Mouse (Mus musculus) gastrocnemius, postnatal 4 days (tissue): Measurements from ENCODE around the gene Acsm3. TPM values are rescaled to one million over a fixed set of nuclear protein-coding genes. Genes with fewer than 3 reads are reported as not detected.
"Not testable (repeated sequence)": the region's sequence is repeated elsewhere in the genome, so short reads cannot be mapped to it uniquely, and the experiment has no call there.

Experiments used
- DNase-seq, 2 experiments: peaks; one replicate each; pipeline ENCODE4 v3.0.0; 2021 to 2022; ENCODE audit warnings: low spot score in 2 of 2, mixed read lengths in 2 of 2
- long read RNA-seq, 2 experiments: library from polyadenylated mRNA; stranded (forward); transcript quantifications; one replicate each; pipeline ENCODE4 v2.0.0; 2021
- total RNA-seq, 2 experiments: library from RNA; stranded (reverse); gene quantifications; 2 replicates each; pipeline ENCODE4 v1.2.3; 2021

The Acsm3 gene
- not detected for total RNA-seq
- long read RNA-seq, experiment 1, result 0 reads
- long read RNA-seq, experiment 2, result 0 reads

DNA sequence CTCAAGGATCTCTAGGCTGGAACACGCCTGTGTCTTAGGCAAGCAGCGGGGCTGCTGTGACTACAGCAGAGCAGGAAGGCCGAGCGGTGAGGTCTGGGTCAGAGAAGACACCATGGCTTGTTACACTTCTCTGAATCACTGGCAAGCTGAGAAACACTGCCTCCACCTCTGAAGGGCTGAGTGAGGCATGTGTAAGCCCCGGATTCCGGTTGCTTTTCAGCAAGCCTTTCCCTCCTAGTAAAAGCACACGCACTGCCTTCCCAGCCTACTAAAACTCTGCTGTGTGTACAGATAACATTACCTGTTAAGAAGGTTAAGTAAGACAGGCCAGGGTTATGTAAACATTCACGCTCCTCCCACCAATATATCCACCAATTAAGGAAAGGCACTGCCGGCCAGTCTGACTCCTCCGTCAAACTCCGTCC, at the start of gene Acsm3:
TSS of gene Acsm3 (plus strand) at position 397 of the 425 bp plus-strand sequence.
- no peak for DNase-seq

DNA sequence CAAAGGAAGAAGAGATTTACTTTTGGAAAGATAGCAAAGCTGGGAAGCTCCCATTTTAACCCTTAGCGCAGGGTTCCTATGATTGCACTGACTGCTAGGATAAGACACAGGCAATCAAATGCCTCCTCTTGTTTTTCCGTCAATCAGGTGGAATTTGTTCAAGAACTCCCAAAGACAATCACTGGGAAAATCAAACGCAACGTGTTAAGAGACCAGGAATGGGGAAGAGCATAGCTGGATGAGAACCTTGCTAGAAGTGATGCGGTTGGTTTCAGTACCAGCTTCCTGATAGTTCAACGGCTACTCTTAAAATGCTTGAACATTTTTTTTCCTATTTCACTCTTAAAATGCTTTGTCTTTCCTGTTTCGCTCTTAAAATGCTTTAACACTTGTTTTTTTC, 46.6 kb upstream of the Acsm3 start:
- DNase-seq, result no peak

DNA sequence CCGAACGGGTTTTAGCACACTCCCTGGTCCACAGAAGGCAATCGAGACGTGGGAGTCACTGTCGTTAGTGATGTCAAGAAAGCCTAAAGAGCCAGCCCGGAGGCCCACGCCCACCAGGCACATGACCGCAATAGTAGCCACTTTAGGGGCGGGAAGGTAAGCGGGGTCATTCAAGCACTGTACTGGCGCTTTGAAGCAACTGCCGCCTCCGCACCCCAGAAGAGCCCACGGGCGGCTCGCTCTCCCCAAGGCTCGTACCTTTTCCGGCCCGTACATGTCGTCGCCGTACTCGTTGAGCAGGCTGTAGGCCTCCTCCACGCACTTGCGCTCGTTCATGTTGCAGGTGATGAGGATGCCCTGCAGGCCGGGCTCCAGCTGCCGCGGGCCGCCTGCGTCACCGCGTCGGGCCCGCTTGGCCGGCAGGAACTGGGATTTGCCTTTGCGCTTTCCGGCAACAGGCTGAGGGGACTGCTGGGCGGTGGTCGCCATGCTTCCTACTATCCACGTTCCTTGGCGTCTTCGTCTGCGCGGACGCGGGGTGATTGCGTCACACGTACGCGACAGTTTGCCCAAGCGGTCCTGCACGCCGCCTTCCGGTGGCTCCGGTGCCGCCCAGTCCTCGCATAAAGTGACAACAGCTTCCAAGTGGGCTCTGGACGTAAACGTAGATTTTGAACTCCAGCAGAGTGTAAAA, 40.3 kb upstream of the Acsm3 start, which contains the start of gene Thumpd1:
TSS of gene Thumpd1 (minus strand) at position 546 of the 694 bp plus-strand sequence.
- DNase-seq, result peak; percentile 89 to 97

DNA sequence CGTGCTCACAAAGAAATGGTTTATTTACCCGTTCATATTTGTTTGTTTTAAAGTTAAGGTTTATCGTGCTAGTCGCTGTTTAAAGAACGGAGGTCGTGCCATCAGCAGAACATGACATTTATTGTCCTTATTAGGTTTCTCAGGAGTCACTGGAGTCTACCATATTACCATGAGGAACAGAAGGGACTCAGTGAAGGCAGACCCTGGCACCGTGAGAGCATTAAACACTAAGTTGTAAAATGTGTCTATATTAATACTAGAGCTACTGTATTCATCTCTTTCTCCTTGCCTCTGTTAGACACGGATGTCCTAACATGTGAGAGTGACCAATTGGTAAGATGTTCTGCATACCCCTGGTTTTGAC, 39.8 kb upstream of the Acsm3 start:
- DNase-seq, result no peak

DNA sequence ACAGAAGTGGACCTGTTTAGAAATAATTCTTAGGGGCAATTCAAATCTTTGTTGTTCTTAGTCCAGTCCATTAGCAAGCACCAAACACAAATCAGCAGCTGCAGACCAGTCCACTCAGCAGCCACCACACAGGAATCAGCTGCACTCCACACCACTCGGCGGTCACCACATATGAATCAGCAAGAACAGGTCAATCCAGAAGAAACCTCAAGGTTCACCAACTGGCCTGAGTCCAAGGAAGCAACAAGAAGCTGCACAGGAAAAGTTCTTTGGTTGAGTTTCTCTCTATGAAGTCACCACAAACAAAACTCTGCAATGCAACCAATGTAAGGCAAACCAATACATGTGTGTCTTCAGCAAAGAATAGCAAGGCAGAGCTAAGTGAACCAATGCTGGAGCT, 33.1 kb upstream of the Acsm3 start:
- no peak for DNase-seq

DNA sequence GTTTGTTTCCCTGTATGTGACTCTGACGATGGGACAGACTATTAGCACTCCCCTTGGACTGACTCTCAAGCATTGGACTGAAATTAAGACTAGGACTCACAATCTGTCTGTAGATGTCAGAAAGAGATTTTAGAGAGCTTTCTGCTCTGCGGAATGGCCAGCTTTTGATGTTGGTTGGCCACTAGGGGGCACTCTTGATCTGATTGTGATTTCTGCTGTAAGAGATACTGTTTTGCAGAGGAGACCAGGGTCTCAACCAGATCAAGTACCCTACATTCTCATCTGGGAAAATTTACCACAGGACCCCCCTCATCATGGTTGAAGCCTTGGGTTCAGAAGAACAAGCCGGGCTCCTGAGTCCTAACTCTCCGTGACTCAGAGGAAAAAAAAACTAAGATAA, 29.5 kb upstream of the Acsm3 start:
- not testable (repeated sequence) for DNase-seq

DNA sequence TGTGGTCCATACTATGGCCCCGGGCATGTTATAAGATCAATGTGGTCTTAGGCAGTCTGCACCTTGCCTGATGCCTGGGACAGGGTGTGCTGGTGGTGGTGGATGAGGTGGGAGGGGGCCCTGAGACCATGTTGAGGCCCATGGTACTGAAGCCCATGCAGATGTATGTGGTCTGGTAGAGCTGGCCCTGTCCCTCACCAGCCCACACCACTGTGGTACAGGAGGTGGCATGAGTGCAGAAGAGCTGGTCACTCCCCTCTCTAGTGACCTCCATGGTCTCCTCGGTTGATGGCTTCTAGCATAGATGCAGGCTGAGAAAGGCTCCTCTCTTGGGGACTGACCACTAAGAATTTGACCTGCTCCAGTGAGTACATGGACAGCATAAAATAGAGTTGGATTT, 21.8 kb upstream of the Acsm3 start:
- no peak for DNase-seq

DNA sequence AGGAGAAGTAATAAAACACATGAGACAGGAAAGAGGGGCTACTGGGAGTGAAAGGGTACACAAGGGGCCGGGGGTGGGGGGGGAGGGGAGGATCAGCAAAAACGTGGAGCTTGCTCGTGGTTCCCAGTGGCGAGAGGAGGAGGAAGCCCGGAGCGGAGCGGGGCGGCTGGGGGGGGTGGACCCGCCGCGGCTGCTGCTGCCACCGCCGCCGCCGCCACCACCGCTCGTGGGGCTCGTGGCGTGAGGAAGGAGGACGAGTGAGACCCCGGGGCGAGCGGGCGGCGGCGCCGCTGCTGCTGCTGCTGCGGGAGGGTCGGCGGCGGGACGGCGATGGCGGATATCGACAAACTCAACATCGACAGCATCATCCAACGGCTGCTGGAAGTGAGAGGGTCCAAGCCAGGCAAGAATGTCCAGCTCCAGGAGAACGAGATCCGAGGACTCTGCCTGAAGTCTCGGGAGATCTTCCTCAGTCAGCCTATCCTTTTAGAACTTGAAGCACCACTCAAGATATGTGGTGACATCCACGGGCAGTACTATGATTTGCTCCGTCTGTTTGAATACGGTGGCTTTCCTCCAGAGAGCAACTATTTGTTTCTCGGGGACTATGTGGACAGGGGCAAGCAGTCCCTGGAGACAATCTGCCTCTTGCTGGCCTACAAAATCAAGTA, 20.8 kb upstream of the Acsm3 start:
- DNase-seq, result not testable (repeated sequence)

DNA sequence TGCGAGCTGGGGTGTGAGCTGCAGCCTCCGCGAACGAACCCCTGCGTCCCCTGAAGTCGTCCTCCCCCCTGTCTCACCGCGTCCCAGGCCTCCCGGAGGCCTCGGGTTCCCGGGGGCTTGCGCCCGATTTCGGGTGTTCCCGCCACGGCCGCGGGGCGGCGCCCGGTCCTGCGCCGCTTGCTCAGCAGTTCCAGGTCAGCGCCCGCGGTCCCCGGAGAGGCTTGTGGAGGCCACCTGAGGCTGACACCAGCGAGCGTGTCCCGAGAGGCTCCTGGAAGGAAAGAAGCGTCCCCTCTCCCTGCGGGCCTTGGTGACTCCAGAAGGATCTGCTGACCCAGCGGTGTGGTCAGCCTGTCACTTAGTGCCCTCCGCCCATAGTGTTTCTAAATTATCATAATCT, 16.4 kb upstream of the Acsm3 start:
- DNase-seq, result no peak

DNA sequence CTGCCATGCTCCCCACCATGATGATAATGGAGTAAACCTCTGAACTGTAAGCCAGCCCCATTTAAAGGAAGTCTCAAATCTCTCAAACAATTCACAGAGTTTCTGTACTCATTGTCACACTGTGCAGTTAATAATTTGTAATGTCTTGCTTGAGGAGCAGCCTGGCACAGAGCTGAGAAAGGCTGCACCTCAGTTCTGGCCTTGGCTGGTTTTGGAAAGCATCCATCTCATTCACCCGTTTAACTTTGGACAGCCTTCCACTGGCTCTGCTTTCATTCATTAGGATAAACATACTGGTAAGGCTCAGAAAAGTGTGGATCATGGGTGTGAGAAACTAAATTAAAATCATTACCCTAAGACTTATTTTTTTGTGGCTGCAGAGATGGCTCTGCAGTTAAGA, 14.9 kb upstream of the Acsm3 start:
- DNase-seq, result no peak

DNA sequence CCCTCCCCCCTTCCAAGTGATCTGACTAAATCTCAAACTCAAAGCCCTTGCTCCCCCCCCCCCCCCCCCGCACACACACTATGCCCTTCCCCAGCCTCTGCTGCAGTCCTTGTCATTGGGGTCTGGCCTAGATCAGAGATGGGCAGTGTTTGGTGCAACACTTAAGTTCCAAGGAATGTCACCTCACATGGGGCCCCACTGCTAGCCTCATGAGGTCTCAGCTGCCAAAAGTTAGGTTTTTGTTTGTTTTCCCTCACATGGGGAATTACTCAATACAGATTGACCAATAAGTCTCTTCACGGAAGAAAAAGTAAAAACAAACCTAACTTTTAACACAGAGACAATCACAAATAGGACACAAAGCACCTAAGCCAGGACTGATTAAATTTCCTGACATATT, 12.0 kb upstream of the Acsm3 start:
- DNase-seq, result no peak

DNA sequence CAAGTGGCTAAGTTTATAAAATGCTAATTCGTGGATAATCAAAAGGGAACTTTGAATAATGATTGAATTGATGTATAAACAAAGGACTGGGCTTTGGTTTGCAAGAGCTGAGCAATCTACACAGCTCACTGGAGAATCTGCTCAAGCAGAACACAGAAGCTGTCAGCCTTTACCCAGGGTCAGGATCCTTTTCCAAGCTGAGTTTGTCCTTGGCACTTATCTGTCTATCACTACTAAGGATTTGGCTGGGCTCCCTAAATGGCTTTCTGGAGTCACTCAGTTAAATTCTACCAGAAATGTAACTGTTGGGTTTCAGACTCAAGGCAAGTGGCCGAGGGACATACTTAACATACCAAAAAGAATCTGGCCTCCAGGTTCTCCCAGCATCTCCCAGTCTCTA, 10.8 kb upstream of the Acsm3 start:
- no peak for DNase-seq

DNA sequence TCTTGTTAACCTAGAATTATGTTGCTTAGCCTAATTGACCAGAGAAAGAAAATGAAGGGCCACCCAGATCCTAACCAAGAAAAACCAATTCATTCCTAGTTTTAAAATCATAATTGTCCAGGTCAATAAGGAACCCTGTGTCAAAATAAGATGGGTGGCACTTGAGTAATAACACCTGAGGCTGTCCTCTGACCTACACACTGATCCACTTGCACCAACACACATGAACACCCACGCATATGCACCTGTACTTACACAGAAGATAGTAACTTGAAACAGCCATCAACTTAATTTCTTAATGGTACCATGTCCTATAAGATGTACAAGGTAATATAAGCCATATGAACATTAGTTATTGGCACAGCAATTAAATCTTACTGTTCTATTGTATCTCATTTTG, 7.0 kb upstream of the Acsm3 start:
- DNase-seq, result no peak

DNA sequence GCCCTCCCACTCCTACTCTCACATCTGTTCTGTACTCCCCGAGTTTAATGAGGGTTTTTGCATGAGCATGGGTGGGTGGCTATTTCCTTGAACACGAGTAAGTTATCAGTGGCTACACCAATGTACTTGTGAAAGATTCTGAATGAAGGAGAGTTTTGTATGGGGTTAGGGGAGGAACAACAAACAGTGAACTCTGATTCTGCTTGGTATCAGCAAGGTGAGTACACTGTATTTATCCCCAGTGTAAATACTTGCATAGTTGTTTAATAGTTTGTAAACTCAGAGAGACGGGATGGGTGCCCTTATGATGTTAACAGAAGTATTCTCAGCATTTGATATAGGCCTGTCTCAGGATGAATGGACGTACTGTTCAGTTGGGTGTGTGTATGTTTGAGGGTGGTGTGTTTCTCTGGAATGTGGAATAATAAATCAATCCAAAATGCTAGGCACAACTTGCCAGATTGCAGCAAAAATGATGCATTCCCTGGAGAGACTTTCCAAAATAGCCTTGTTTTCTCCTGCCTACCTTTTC, 1.5 kb downstream of the Acsm3 start:
- no peak for DNase-seq

DNA sequence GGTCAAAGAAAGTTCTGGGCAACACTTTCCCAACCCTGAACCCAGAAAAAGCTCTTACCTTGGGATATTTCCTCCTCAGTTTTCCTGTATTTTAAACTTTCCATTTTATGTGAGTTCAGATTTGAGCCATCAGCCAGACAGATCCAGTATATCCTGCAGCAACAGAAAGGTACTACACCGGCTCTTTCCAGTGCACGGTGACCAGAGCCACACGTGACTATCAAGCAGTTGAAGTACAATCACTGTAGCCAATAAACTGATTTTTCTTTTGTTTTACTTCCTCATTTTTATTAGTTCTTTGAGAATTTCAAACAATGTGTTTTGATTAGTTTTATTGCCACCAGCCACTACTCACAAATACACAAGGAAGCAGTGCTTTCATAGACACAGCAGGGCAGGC, 3.7 kb downstream of the Acsm3 start:
- no peak for DNase-seq

DNA sequence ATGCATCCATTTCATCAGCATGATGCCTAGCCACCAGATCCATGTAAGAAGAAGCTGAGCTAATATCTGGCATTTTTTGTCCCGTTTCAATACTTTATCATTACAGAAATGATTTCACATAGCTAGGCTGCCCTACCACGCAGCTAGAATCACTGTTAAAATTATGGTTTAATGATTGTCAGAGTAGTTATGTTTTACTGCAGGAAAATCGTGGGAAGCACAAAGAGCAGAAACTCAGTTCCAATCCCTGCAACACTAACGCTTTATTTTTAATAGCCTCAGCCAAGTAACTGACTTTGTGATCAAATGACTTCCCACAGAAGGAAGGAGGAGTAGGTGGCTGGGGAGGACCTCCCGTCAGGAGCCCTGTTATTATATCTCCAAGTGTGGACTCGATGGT, 6.3 kb downstream of the Acsm3 start:
- no peak for DNase-seq

DNA sequence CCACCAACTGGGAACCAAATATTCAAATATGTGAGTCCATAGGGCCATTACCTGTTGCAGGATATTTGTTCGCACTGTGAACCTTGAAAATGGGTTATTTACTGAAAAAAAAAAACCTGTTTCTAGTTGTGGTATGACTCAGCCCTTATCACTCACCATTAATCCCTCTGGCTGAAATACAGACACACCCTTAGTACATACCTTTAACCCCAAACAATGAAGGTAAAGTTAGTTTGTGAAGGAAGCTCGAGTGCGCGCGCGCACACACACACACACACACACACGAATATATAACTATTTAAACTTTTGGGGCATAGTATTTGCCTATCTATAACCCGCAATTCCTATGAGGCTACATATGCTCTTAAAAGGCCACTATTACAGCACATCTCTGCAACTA, 9.2 kb downstream of the Acsm3 start:
- no peak for DNase-seq

DNA sequence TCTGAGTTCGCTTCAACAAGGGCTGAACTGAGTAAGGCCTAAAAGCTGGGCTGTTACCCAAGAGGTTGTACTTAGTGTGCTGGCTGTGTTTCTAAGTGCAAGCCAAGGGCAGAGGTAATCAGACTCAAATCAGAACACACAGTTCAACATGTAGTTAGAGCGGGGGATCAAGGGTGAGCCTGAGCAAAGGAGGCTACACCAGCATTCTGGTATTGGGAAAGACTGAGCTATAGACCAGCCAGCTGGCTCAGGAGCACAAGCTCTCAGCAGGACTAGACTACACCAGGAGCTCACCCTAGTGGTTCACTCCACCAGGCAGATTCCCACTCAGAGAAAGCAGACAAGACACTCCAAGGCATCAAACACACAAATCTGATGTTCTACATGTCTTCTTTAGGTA, 22.7 kb downstream of the Acsm3 start:
- no peak for DNase-seq

DNA sequence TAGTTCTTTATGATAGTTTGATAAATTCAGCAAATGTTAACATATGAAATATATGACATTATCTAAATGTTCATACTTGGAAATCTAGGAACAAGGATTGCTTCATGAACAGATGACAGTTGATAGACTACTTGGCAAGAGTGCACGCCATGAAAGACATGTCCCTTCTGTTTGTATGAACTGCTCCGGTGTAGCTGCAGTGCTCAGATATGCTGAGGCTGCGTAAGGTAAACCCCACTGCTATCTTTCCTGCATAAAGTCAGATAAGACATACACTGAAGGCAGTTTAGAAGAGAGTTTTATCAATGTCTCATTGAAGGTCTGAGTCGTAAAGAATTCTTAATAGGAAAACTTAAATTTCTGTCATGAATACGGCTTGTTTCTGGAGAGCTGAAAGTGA, 24.2 kb downstream of the Acsm3 start:
- DNase-seq, result no peak

DNA sequence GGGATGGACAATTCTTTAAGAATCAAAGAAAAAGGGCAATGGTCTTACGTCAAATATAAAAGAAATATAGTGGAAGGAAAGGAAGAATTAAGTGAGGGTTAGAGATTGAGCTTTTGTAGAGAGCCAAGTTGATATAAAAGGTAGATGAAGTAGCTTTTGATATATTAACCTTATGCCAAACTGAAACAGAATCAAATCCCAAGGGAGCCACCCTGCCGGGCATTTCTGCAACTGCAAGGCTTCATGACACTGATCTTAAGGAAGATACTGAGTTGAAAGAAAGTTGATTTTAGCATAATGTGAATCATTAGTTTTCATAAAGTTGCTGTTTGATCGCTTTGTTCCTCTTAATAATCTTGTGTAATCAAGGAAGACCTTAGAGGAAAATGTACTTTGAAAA, 28.3 kb downstream of the Acsm3 start:
- DNase-seq, result no peak

DNA sequence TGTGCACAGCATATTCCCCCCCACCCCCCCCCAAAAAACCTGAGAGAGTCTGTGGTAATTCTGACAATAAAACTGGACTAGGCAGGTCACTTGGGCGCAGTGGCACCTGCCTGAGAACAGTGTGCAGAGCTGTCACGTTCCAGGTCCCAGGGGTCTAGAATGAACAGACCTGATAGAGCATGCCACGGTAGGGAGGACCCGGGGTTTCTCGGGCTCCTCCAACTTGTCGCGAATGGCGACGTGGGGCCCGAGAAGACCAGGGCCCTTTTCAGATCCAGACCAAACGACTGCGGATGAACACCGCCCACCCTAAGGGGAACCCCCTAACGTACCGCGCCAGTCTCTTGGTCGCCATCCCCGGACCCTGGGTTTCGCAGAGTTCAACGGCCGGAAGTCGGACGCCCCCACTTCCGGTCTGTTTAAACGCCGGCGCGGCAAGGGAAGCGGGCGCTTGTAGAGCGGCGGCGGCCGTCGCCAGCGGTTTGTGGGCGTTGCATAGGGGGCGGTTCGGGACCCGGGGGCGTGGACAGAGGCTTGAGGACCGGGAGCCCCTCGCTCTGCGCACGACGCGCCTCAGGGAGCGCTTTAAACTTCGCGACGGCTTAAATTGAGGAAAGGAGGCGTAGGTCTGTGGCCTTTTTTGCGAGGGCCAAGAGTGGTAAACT, 33.0 kb downstream of the Acsm3 start, which contains the start of the genes Rexo5 and Eri2:
TSS of gene Rexo5 (plus strand) at position 421 of the 665 bp plus-strand sequence.
TSS of gene Eri2 (minus strand) at position 473 of the 665 bp plus-strand sequence.
- peak; percentile 81 to 91 for DNase-seq

DNA sequence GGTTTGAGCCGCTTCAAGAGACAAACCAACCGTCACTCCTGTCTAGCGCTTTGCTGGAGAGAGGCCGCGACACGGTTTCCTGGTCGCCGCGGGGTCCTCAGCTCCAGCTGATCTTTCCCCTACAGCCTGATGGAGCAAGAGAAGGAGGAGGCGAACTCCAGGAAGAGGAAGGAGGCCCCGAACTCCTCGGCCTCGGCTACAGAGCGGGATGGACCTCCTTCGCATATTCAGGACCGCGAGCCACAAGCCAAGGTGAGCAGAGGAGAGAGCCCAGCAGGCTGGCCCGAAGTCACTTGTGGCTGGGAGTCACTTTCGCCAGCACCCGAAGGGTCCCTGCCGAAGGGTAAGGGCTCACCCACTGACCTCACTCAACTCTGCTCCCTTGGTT, 33.5 kb downstream of the Acsm3 start:
- no peak for DNase-seq
